Mouse (Mus musculus) kidney, embryonic 16.5 days (tissue): ENCODE measurements around the gene Spred2. TPM values are rescaled to one million over a fixed set of nuclear protein-coding genes. Genes with fewer than 3 reads are reported as not detected.
"Not testable (repeated sequence)": the region's sequence is repeated elsewhere in the genome, so short reads cannot be mapped to it uniquely, and the experiment has no call there.

ENCODE experiments used
- ATAC-seq: fragments of 200-750 bp; cut with Nextera tagmentation; 2 replicates; pipeline ENCODE4 v1.8.0; 2017; ENCODE audit warnings: moderate TSS enrichment; ENCODE audit not compliant: low FRiP score, low TSS enrichment
- H3K27ac ChIP-seq: fragments of 300-500 bp; sonication (generic); 2 replicates; pipeline ENCODE4 v1.5.1; 2014; ENCODE audit warnings: low read length
- H3K27me3 ChIP-seq: fragments of 300-500 bp; sonication (generic); 2 replicates; pipeline ENCODE4 v1.6.1; 2014; ENCODE audit warnings: low read length, control low read depth, mixed read lengths; ENCODE audit not compliant: insufficient read depth
- H3K36me3 ChIP-seq: fragments of 300-500 bp; sonication (generic); 2 replicates; pipeline ENCODE4 v1.6.1; 2014; ENCODE audit warnings: low read length, control low read depth, mixed read lengths; ENCODE audit not compliant: insufficient read depth
- H3K4me1 ChIP-seq: fragments of 300-500 bp; sonication (generic); 2 replicates; pipeline ENCODE4 v1.6.1; 2014; ENCODE audit warnings: low read length, control low read depth, mixed read lengths; ENCODE audit not compliant: insufficient read depth
- H3K4me2 ChIP-seq: fragments of 300-500 bp; sonication (generic); replicated peaks from 2 replicates; pipeline ENCODE4 v1.6.1; 2014; ENCODE audit warnings: low read depth, low read length
- H3K4me3 ChIP-seq: fragments of 300-500 bp; sonication (generic); 2 replicates; pipeline ENCODE4 v1.5.1; 2014; ENCODE audit warnings: mild to moderate bottlenecking, low read length
- H3K9ac ChIP-seq: fragments of 300-500 bp; sonication (generic); replicated peaks from 2 replicates; pipeline ENCODE4 v1.6.1; 2014; ENCODE audit warnings: low read length
- H3K9me3 ChIP-seq: fragments of 300-500 bp; sonication (generic); 2 replicates; pipeline ENCODE4 v1.6.1; 2016; ENCODE audit warnings: low read length, control low read depth
- WGBS: fragments of 180-500 bp; shearing (Covaris S2); extraction: QIAGEN DNeasy Blood & Tissue Kit; methylation state at CpG from one replicate; pipeline ENCODE4 v1.1.7; 2014; 5-methylcytosine and 5-hydroxymethylcytosine counted together
- polyA plus RNA-seq: library from polyadenylated mRNA; unstranded; fragments of >200 nt; fragmentation: Nextera tagmentation; extraction: Ambion mirVana; gene quantifications from 2 replicates; pipeline ENCODE4 v1.2.1, GENCODE M21; 2015

The Spred2 gene
- polyA plus RNA-seq, 1 experiment from 2014 or later = 8.3 TPM

DNA sequence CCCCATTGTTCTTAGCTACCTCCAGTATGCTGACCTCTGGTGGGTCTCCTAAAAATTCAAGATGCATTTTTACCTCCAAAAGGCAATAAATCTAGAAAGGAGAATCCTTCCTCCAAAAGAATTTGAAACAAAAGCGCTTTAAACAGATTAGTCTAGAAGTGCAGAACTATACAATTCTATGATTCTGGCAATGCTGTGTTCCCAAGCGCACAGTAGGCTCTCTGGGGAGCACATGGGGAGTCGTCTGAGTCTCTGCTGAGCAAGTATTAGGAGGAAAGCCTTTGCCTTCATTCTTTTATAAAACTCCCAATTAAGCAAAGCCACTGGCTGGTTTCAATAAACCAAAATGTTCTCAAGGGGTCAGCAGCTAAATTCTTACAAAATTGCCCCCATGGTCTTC, 129.8 kb downstream of the Spred2 start:
- H3K4me3 ChIP-seq = no peak overlapping the region
- ATAC-seq = no peak
- peaks cover 2% of the 10 kb centered on the region; the same call in 1 of the 2 replicates for H3K9me3 ChIP-seq
- WGBS = 88% methylated on average over 3 of the region's 3 CpGs
- peaks cover 17% of the 10 kb centered on the region for H3K36me3 ChIP-seq
- no peak overlapping the region for H3K4me2 ChIP-seq
- no peaks in the 10 kb centered on the region for H3K27me3 ChIP-seq
- H3K4me1 ChIP-seq = no peaks in the 10 kb centered on the region
- no peak overlapping the region for H3K27ac ChIP-seq
- no peak overlapping the region for H3K9ac ChIP-seq

- H3K36me3 ChIP-seq = peaks cover 22% of the 10 kb centered on the region
- no peak overlapping the region for H3K27ac ChIP-seq
- H3K4me3 ChIP-seq = no peak overlapping the region
- ATAC-seq = no peak
- H3K4me2 ChIP-seq = no peak overlapping the region
- WGBS = 41% methylated on average over 5 of the region's 5 CpGs
- H3K9me3 ChIP-seq = no peaks in the 10 kb centered on the region; the same call in 1 of the 2 replicates
- H3K4me1 ChIP-seq = no peaks in the 10 kb centered on the region
- H3K27me3 ChIP-seq = no peaks in the 10 kb centered on the region
- H3K9ac ChIP-seq = no peak overlapping the region
Observed at GRCm38 (mm10) chr11:20054617-20055016, 130.4 kb downstream of the Spred2 start.

GRCm38 (mm10) chr11:20056168-20056567, 132.0 kb downstream of the Spred2 start:
- H3K27me3 ChIP-seq = no peaks in the 10 kb centered on the region
- H3K4me3 ChIP-seq = no peak overlapping the region
- WGBS = 79% methylated on average over 1 of the region's 1 CpGs
- peaks cover 28% of the 10 kb centered on the region for H3K36me3 ChIP-seq
- no peaks in the 10 kb centered on the region for H3K9me3 ChIP-seq
- H3K4me1 ChIP-seq = no peaks in the 10 kb centered on the region
- H3K4me2 ChIP-seq = no peak overlapping the region
- H3K9ac ChIP-seq = no peak overlapping the region
- H3K27ac ChIP-seq = no peak overlapping the region
- ATAC-seq = no peak

DNA sequence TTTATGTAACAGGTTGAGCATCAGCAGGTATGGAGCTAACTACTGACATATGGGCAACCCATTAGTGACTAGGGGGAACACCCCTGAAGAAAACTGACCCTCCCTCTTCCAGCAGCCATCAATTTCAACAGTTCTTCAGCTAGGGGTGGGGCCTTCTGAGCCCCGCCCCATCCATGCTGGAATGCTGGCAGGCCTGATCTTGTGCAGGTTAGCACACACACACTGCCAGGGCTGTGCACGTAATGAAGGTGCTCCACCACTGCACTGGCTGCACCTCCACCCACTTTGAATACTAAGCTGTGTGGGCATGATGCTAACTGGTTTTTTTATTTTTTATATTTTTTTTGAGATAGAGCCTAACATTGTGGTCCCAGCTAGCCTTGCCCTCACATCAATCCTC, 133.3 kb downstream of the Spred2 start:
- no peak overlapping the region for H3K27ac ChIP-seq
- no peak overlapping the region for H3K4me3 ChIP-seq
- peaks cover 32% of the 10 kb centered on the region for H3K36me3 ChIP-seq
- ATAC-seq = no peak
- no peak overlapping the region for H3K4me2 ChIP-seq
- no peaks in the 10 kb centered on the region for H3K27me3 ChIP-seq
- no peaks in the 10 kb centered on the region for H3K4me1 ChIP-seq
- H3K9me3 ChIP-seq = no peaks in the 10 kb centered on the region
- 91% methylated on average over 2 of the region's 2 CpGs for WGBS
- no peak overlapping the region for H3K9ac ChIP-seq

DNA sequence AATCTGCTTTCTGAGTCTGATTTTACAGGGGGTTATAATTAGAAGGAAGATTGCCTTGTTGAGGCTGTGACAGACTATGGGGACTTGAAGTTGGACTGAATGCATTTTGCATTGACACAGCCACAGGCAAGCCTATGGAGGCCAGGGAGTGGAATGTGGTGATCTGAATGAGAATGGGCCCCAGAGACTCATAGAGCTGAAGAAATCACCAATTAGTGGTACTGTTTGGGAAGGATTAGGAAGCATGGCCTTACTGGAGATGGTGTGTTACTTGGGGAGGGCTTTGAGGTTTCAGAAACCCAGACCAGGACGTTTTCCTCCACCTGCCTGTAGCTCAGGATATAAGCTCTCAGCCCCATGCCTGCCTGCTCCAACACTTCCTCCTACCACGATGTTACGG, 135.6 kb downstream of the Spred2 start:
- Histone ChIP-seq H3K36me3 (peaks cover 33% of the 10 kb centered on the region), H3K27me3 (no peaks in the 10 kb centered on the region)
- 92% methylated on average over 3 of the region's 3 CpGs for WGBS

DNA sequence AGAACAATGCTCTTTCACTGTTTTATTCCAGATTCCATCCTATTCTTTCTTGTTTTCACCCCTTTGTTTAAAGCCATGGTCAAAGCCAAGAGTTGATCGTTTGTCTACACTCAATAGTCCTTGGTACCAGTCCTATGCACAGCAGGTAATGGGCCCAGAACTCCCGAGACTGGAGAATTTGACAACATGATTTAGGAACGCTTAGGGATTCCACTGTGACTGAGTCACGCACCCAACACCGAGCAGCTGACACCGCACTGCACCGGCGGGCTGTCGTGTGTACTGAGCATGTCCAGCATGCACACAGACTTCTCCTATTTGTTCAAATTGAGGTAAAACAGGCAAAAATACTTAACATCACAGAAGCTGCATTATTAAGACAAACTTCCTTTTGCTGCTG, 138.6 kb downstream of the Spred2 start:
- H3K36me3 ChIP-seq = peaks cover 30% of the 10 kb centered on the region
- not testable (repeated sequence) for ATAC-seq, H3K9me3 ChIP-seq, H3K4me1 ChIP-seq, H3K27me3 ChIP-seq, H3K4me2 ChIP-seq, H3K4me3 ChIP-seq, H3K9ac ChIP-seq, H3K27ac ChIP-seq
- 81% methylated on average over 9 of the region's 9 CpGs for WGBS

More for the DNA sequence above, 135.6 kb downstream of the Spred2 start:
- Histone ChIP-seq H3K27ac (no peak overlapping the region), H3K4me2 (no peak overlapping the region), H3K4me1 (no peaks in the 10 kb centered on the region), H3K4me3 (no peak overlapping the region), H3K9ac (no peak overlapping the region), H3K9me3 (no peaks in the 10 kb centered on the region)
- ATAC-seq = no peak

DNA sequence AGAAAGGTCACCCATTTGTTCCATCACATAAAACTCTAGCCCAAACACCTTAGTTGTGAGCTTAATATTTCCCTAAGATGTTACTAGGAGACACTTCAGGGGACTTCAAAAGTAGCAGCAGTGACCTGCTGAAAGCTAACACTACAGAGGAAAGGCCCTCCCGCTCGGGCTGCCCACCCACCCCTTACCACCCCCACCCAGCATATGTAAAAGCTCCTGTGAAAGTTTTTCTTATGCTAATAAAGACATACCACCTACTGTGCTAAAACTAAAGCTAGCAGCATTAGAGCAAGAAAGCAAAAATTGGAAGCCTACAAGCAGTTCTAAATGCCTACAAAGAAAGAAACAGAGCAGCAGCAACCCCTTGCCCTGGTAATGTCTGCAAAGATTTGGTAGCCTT, 139.9 kb downstream of the Spred2 start:
- peaks cover 26% of the 10 kb centered on the region for H3K36me3 ChIP-seq
- H3K4me1 ChIP-seq, H3K27ac ChIP-seq, H3K9ac ChIP-seq, H3K27me3 ChIP-seq, H3K4me2 ChIP-seq, ATAC-seq, H3K9me3 ChIP-seq, H3K4me3 ChIP-seq: not testable (repeated sequence)
- WGBS = 25% methylated on average over 2 of the region's 2 CpGs

DNA sequence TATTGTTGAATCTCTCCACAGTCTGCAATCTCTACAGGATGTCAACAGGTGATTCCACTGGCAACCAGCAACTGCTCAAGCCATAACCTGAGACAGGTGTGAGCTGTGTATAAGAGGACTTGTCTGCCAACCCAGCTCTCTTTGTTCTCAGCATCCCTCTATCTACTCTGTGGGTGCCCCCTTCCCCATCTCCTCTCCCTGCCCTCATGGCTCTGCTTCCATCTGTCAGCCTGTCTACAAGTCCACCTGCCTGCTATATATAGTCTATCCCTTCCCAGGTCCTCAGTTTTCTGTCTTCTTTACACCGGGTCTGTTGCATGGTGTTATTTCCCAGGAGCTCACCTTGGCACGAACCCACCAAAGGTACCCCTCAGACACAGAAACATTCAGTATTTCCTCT, 140.8 kb downstream of the Spred2 start:
- Histone ChIP-seq H3K27me3 (no peaks in the 10 kb centered on the region), H3K36me3 (peaks cover 27% of the 10 kb centered on the region), H3K9me3 (no peaks in the 10 kb centered on the region), H3K4me1 (no peaks in the 10 kb centered on the region), H3K27ac (no peak overlapping the region), H3K4me3 (no peak overlapping the region), H3K9ac (no peak overlapping the region), H3K4me2 (no peak overlapping the region)
- ATAC-seq = 0 out of 2 replicates have a peak, but pooled peaks have one; percentile 35
- WGBS = 89% methylated on average over 2 of the region's 2 CpGs

DNA sequence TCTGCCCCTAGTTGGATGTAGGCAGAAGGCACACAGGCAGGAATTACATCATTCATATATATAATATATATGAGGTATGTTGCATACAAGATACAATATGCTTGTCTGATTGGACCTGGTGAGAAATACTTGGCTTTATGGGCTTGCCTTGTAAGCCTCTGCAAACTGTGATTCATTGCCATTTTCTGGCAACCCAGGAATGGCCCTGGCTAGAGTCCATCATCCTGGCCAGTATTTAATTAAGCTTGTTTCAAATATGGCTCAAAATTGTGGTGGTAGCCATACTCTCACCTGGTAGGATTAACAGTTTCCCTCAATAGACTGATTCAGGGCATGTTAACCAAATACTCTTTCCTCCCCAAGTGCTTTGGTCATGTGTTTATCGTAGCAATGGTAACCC, 141.9 kb downstream of the Spred2 start:
- no peaks in the 10 kb centered on the region for H3K9me3 ChIP-seq
- ATAC-seq = no peak
- H3K4me1 ChIP-seq = no peaks in the 10 kb centered on the region
- no peak overlapping the region for H3K9ac ChIP-seq
- 92% methylated on average over 1 of the region's 1 CpGs for WGBS
- no peak overlapping the region for H3K4me2 ChIP-seq
- H3K4me3 ChIP-seq = no peak overlapping the region
- no peak overlapping the region for H3K27ac ChIP-seq
- no peaks in the 10 kb centered on the region for H3K27me3 ChIP-seq
- peaks cover 28% of the 10 kb centered on the region for H3K36me3 ChIP-seq

DNA sequence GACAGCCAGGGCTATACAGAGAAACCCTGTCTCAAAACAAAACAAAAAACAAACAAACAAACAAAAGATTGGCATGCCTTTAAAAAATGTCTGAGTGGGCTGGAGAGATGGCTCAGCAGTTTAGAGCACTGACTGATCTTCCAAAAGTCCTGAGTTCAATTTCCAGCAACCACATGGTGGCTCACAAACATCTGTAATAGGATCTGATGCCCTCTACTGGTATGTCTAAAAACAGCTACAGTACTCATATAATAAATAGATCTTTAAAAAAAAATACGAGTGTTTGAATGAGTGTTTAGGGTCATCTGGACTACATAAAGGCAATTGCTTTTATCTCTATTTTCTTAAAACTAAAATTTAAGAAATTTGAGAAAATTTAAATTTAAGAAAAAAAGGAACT, 143.3 kb downstream of the Spred2 start:
- no peak overlapping the region for H3K9ac ChIP-seq
- no peak overlapping the region for H3K4me2 ChIP-seq
- no peak for ATAC-seq
- H3K9me3 ChIP-seq = no peaks in the 10 kb centered on the region
- no peaks in the 10 kb centered on the region for H3K27me3 ChIP-seq
- H3K4me3 ChIP-seq = no peak overlapping the region
- no peak overlapping the region for H3K27ac ChIP-seq
- 47% methylated on average over 1 of the region's 1 CpGs for WGBS
- peaks cover 28% of the 10 kb centered on the region for H3K36me3 ChIP-seq
- no peaks in the 10 kb centered on the region for H3K4me1 ChIP-seq
